ENCODE assay signal across 8 mouse cellular contexts in genomic region chr9:55110059-55110834, GRCm38 (mm10). TPM values are rescaled to one million over a fixed set of nuclear protein-coding genes. Genes with fewer than 3 reads are reported as not detected.
A peak's percentile ranks its signal among the peaks of the same experiment; 100 is the strongest.
DNase-seq lines count a peak whose midpoint lies in the region; ATAC-seq lines count a peak whose summit lies in the region.

No protein-coding gene starts in this region.

- H3K4me2 ChIP-seq in hindbrain, embryonic 16.5 days (ENCODE audit: low read length), result peak overlapping the region; percentile 35

- no peak overlapping the region for H3K4me3 ChIP-seq in hindbrain, embryonic 16.5 days (ENCODE audit: low read length)

- ATAC-seq in hindbrain, embryonic 16.5 days, result peak; percentile 86

- H3K9ac ChIP-seq in hindbrain, embryonic 16.5 days (ENCODE audit: low read depth, low read length), result peak overlapping the region; percentile 14; the same call in 1 of the 2 replicates

- no peak overlapping the region for H3K27ac ChIP-seq in hindbrain, embryonic 16.5 days (ENCODE audit: low read depth, low read length)

- H3K36me3 ChIP-seq in hindbrain, embryonic 16.5 days (ENCODE audit: control insufficient read depth, insufficient read depth, low read length), result no peaks in the 10 kb centered on the region

- DNase-seq in WW6 (ENCODE audit: low read depth, low spot score), result peak; percentile 71
- DNase-seq in cerebellum, postnatal 4 days (ENCODE audit: low spot score in 2 of 2), result peak; percentile 81 to 88
- DNase-seq in gastrocnemius, adult 18-20 months (ENCODE audit: low spot score), result peak; percentile 89
- DNase-seq in left cerebral cortex, adult 11 months (ENCODE audit: low spot score), result peak; percentile 74
- DNase-seq in lung, postnatal 36 days, result peak; percentile 91
- peak; percentile 85 for DNase-seq in right cerebral cortex, adult 18-20 months
- peak; percentile 50 for DNase-seq in urinary bladder, adult 2 months (ENCODE audit: low spot score)

- H3K4me1 ChIP-seq in hindbrain, embryonic 16.5 days (ENCODE audit: control insufficient read depth, insufficient read depth, low read depth, low read length), result no peaks in the 10 kb centered on the region; the same call in 1 of the 2 replicates

- H3K27me3 ChIP-seq in hindbrain, embryonic 16.5 days (replicated peaks; ENCODE audit: control insufficient read depth, insufficient read depth, low read length), result no peaks in the 10 kb centered on the region

- WGBS in hindbrain, embryonic 16.5 days, result 33% methylated on average over 16 of the region's 16 CpGs

- no peaks in the 10 kb centered on the region for H3K9me3 ChIP-seq in hindbrain, embryonic 16.5 days (ENCODE audit: control insufficient read depth, low read length)

RNA-seq across cellular contexts. Expression of gene Ube2q2, which starts 38.4 kb away (rescaled TPM):
- total RNA-seq in gastrocnemius, adult 18-20 months (2021), result 10 to 100 TPM; 36.0 to 36.3 TPM
- 17.7 and 37.0 TPM in 2 replicates for polyA plus RNA-seq in hindbrain, embryonic 16.5 days (2015; fragmentation: Nextera tagmentation; extraction: Ambion mirVana)
- polyA plus RNA-seq in urinary bladder, adult 2 months (2012; rRNA removed), result 27.5 and 28.2 TPM in 2 replicates
